Mouse (Mus musculus) heart, adult 11 months (tissue): ENCODE data around the gene Il2ra.
"Not testable (repeated sequence)": the region's sequence is repeated elsewhere in the genome, so short reads cannot be mapped to it uniquely, and the experiment has no call there.

ENCODE experiments used
- DNase-seq: peaks from one replicate; pipeline ENCODE4 v3.0.0; 2022

Gene Il2ra

GRCm38 (mm10) chr2:11642451-11642941 lies at the start of gene Il2ra:
Il2ra (plus strand) TSS chr2:11642807.
- DNase-seq: no peak

GRCm38 (mm10) chr2:11596690-11597089 lies 45.9 kb upstream of the Il2ra start:
- peak; percentile 40 for DNase-seq

GRCm38 (mm10) chr2:11597906-11598305 lies 44.7 kb upstream of the Il2ra start:
- peak; percentile 49 for DNase-seq

- DNase-seq: no peak
Observed at GRCm38 (mm10) chr2:11601795-11602194, 40.8 kb upstream of the Il2ra start.

GRCm38 (mm10) chr2:11602506-11603489 lies 39.8 kb upstream of the Il2ra start:
- DNase-seq: peak; percentile 99

GRCm38 (mm10) chr2:11604053-11604452 lies 38.6 kb upstream of the Il2ra start, which contains the start of gene Rbm17:
Rbm17 (minus strand) TSS chr2:11604153.
- peak; percentile 71 for DNase-seq

- DNase-seq: no peak
Observed at GRCm38 (mm10) chr2:11604911-11605310, 37.7 kb upstream of the Il2ra start.

GRCm38 (mm10) chr2:11606718-11607117 lies 35.9 kb upstream of the Il2ra start:
- DNase-seq: not testable (repeated sequence)

- not testable (repeated sequence) for DNase-seq
Observed at GRCm38 (mm10) chr2:11612939-11613338, 29.7 kb upstream of the Il2ra start.

- peak; percentile 74 for DNase-seq
Observed at GRCm38 (mm10) chr2:11616846-11617245, 25.8 kb upstream of the Il2ra start.

- no peak for DNase-seq
Observed at GRCm38 (mm10) chr2:11619598-11619997, 23.0 kb upstream of the Il2ra start.

GRCm38 (mm10) chr2:11623173-11623572 lies 19.4 kb upstream of the Il2ra start:
- no peak for DNase-seq

- DNase-seq: no peak
Observed at GRCm38 (mm10) chr2:11623726-11624125, 18.9 kb upstream of the Il2ra start.

- no peak for DNase-seq
Observed at GRCm38 (mm10) chr2:11625890-11626289, 16.7 kb upstream of the Il2ra start, which contains the start of gene Gm17490. Gm17490 (minus strand) TSS chr2:11626264.

- DNase-seq: no peak
Observed at GRCm38 (mm10) chr2:11635035-11635434, 7.6 kb upstream of the Il2ra start.

GRCm38 (mm10) chr2:11635471-11636137 lies 7.0 kb upstream of the Il2ra start:
- no peak for DNase-seq

- no peak for DNase-seq
Observed at GRCm38 (mm10) chr2:11636138-11636480, 6.5 kb upstream of the Il2ra start.

- peak; percentile 91 for DNase-seq
Observed at GRCm38 (mm10) chr2:11637115-11637514, 5.5 kb upstream of the Il2ra start.

GRCm38 (mm10) chr2:11644057-11644456 lies 1.4 kb downstream of the Il2ra start:
- DNase-seq: no peak

GRCm38 (mm10) chr2:11645297-11645696 lies 2.7 kb downstream of the Il2ra start:
- no peak for DNase-seq

- DNase-seq: no peak
Observed at GRCm38 (mm10) chr2:11651476-11651875, 8.9 kb downstream of the Il2ra start.

GRCm38 (mm10) chr2:11652196-11652595 lies 9.6 kb downstream of the Il2ra start:
- DNase-seq: no peak

- no peak for DNase-seq
Observed at GRCm38 (mm10) chr2:11652780-11653179, 10.2 kb downstream of the Il2ra start.

- no peak for DNase-seq
Observed at GRCm38 (mm10) chr2:11653330-11653729, 10.7 kb downstream of the Il2ra start.
